Mouse (Mus musculus) left cerebral cortex, postnatal 25 days (tissue): ENCODE data around the gene Enah. TPM values are rescaled to one million over a fixed set of nuclear protein-coding genes. Genes with fewer than 3 reads are reported as not detected.

Experiments used
- DNase-seq, 2 experiments: peaks; one replicate each; pipeline ENCODE4 v3.0.0; 2022; ENCODE audit warnings: low spot score in 2 of 2, mixed read lengths in 1 of 2
- intact Hi-C: fragments of 180-260 bp; cut with DNase I; formaldehyde crosslinking; loops from one replicate; pipeline ENCODE4 v1.15.1; 2025
- total RNA-seq, 2 experiments: library from RNA; stranded (reverse); gene quantifications; 2 replicates each; pipeline ENCODE4 v1.2.3; 2021

Enah gene
- total RNA-seq, 2 experiments from 2014 or later, result 142 to 143 TPM

DNA sequence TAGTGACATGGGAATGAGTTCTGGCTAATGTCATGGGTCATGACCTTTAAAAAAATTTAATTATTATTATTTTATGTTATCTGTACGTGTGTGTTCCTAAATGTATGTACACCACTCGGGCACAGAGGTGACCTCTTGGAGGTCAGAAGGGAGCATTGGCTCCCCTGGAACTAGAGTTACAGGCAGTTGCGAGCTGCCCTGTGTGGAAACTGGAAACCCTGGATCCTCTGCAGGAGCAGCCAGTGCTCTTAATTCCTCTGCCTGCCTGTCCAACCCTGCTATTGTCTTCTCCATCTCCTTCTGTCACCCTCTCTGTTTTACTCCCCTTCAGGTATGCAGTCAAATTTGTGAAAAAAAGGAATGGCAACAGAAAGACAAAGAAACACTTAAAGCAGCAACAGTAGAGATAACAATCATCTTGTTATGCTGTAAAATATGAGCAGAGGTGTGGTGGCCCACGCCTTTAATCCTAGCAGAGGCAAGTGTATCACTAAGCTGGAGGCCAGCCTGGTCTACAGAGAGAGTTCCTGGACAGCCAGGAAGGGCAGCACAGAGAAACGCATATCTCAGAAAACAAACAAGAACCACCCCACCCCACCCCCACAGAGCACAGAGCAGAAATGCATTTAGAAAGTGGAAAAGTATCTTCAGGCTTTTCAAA, 10.3 kb upstream of the Enah start:
- intact Hi-C loops, result no loop called here
- DNase-seq, result no peak

DNA sequence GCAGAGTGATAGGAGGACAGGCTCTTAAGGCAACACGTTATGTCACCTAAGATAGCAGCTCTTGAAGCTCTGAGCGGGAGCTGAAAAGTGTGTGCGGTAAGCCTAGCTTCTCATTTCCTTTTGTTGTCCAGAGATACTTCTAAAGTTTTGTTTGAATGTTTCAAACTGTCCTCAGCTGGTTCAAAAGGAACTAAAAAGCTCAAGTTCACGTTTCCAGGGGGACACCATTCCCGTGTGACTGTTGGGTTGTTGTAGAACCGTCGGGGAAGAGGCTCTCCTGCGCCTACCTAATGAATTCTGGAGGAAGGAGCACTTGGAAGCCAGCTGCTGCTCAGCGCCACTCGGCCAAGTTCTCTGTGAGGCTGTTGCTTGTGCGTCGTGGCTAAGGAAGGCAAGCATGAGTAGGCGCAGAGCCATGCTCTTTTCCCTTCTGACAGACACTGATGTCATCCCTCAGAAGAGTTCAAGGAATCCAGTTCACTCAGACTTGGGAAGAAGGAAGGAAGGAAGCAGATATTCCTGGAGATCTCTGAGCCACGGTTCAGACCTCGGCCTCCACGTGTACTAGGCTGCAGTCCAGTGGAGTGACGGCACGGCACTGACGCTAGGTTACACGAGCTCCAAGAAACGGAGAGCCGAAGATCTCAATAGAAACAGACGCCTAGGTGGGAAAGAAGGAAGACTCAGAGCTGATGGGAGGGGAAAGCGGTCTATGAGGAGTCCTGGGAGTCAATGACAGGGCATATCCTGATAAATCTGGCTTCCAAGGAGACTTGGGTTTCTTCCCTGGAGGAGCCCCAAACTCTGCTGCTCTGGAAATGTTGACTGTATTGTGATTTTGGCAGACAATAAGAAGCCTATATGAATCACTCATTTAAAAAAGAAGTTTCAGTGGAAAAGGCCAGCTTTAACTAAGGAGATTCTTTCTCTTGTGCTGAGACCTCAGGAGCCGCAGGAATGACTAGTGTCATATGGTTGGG, 8.7 kb upstream of the Enah start:
- intact Hi-C loops, result no loop called here
- peak in 1 of 2 experiments; percentile 14 for DNase-seq

DNA sequence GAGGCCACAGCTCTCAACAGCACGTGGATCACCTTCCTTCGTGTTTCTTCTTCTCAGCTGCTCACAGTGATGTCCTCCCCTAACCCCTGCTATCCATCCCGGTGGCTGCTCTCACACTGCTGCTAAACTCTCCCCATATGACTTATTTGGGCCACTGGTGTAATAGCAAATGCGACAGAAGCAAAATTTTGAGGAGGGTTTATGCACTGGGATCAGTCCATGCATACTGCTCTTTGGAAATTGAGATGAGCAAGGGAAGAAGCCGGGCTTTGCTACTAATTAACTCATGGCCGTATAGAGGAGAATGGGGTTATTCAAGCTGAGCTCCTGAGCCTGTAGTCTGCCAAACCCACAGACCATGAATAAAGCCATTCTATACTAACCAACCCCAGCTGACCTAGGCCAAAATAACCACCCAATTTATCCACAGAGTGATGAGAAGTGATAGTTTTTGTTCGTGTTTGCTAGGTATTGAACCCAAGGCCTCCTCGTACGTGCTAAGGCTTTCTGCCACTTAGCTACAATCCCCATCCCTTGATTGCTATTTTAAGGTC, 7.7 kb upstream of the Enah start:
- intact Hi-C loops, result no loop called here

DNA sequence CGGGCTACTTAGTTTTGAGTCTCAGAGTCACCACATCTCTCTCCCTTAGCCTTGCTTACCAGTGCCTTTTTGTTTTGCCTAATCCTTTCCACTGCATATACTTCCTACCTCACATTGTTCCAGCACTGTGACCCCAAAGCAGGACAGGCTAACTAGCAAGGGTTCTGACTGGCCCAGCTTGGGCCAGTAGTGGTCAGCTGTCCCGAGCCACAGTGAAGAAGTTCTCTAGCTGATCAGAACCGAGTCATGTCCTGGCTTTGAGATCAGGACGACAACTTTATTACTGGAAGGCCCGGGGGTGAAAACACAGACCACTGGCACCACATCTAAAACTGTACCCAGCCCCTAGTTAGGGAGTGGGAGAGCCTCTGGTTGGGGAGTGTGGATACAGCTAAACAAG, 7.0 kb upstream of the Enah start:
- no peak for DNase-seq
- intact Hi-C loops, result no loop called here

More for the DNA sequence above, 7.7 kb upstream of the Enah start:
- no peak for DNase-seq

DNA sequence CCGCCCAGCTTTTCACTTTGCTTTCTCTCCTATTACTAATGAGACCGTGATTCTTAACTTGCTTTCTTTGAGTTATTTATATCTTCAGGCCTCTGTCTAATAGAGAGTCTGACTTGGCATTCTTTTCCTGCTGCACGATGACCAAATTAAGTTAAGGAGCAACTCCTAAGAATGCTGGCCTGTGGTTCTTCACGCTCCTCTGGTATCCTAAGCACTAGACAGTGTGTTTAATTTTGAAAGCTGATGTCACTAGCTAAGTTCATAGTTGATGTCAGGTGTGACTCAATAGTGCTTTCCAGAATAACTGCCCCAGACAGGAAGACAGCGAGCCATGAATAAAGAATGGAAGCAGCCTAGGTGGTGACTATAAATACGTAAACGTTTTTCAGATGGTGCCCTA, 6.3 kb upstream of the Enah start:
- intact Hi-C loops, result no loop called here
- DNase-seq, result no peak

DNA sequence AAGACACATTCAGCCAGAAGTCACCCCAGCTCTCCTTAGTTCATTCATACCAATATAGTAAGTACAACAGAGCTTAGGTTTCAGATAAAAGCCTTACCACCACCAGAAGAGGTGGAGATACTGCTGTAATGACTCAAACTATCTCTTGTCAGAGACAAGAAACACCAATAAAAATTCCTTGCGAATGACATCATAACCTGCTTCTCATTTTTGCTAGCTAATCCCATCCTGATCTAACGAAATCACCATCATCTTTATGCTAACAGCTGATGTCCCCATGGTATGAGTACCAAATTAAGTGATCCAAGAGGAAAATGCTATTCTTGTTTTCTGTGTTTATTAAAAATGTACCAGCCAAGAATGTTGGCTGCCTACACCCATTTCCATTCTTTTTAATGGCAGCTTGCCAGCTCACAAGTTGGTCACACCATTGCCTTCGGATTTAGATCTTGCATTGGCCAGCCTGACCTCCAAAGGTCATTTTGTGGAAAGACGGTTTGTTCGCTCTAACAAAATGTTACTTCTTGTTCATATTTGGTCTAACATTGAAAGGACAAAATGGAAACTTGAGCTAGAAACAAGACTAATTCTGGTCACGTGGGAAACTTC, 2.0 kb upstream of the Enah start:
- DNase-seq, result no peak
- intact Hi-C loops, result loop anchor here (5.0 kb wide), 1 partner anchor 66 kb away; no protein-coding TSS in a partner anchor

DNA sequence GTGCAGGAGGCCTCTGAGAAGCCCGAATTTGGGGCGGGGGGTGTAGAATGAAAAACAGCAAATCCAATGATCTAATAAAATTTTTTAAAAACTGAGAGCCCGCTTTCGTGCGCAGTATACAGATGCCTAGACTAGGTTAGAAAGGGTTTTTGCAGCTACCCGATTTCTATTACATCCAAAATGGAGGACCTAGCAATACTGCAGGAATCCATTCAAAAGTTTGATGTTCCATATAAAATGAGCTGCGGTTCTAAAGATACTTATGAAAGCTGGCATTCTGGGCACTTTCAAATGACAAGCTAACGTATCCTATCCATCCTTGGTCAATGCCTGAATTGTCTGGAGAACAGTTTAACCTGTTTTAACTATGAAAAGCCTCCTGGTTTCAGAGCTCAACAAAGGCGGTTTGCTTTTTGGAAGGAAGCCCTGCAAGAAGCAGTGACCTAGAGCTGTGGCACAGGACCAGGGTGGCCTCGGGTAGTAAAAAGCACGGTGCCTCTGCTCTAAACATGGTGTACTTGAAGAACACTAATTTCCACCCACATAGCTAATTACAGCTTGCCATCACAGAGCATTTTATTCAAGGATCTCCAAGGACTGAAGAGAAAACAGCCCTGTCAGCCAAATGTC, 1.2 kb upstream of the Enah start:
- intact Hi-C loops, result loop anchor here (1.0 to 5.0 kb wide), 2 partner anchors 66 to 93 kb away; no protein-coding TSS in a partner anchor
- DNase-seq, result peak; percentile 41 to 43

DNA sequence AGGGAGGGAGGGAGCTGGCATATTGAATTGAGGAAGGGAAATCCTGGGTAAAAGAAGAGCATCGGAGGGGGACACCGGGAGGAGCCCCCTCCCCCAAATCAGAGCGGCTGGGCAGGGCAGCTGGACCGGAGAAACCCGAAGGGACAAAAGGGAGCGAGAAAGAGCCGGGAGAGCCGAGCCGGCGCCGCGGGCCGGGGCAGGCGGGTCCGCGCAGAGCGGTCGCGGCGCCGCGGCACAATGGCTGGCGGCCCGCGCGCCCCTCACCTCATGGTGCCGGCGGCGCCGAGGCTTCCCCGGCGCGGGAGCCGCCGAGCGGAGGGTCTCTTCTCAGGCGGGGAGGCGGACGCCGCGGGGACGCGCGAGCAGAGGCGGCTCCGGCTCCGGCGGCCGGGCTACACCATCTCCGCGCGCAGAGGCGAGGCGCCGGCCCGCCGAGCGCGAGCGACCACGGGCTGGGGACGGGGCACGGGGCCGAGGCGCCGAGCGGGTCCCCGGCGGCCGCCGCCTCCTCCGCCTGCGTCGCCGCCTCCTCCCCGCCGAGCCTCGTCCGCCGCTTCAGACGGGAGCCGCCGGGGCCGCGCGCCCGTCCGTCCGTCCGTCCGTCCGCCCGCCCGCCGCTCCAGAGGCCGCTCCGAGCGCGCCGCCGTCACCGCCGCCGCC, 394 bp downstream of the Enah start:
- peak in 1 of 2 experiments; percentile 21 for DNase-seq
- intact Hi-C loops, result loop anchor here (5.0 kb wide), 2 partner anchors 97 to 127 kb away; no protein-coding TSS in a partner anchor

DNA sequence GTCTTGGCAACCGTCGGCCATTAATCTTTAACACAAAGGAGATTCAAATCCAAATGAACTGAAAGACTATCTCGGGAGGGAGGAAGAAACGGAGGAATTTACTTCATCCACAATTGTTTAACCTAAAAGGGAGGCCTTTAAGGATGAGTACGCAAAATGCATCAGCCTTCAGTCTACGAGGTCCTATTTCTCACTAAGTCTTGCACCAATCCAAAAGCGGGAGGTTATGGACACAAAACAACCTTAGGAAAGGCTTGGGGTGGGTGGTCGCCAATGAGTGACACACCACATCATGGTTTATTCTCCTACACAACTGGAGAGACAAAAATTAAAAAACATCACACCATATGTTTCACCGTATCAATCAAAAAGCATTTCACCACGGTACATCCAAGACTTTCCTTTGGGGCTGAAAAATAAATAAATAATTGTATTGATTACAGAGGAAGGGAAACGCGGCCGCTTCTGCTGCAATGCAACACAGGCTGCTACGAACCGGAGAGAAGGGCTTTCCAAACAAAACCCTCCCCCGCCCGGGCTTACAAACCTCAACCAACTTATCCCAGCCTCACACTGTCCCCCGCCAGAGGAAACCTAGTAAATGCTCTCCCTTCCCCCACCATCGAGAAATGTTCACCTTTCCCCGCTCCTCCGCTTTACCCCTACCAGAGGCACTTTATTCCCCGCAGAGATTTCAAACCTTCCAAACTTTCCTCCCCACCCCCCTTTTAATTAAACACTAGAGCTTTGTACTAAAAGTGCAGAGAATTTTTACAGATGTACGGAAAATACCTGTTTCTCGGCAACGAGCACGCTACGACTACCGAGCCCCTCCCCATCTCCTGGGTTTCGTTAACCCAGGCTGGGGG, 1.2 kb downstream of the Enah start:
- DNase-seq, result peak; percentile 36 to 53
- intact Hi-C loops, result loop anchor here (5.0 kb wide), 2 partner anchors 96 to 126 kb away; no protein-coding TSS in a partner anchor

DNA sequence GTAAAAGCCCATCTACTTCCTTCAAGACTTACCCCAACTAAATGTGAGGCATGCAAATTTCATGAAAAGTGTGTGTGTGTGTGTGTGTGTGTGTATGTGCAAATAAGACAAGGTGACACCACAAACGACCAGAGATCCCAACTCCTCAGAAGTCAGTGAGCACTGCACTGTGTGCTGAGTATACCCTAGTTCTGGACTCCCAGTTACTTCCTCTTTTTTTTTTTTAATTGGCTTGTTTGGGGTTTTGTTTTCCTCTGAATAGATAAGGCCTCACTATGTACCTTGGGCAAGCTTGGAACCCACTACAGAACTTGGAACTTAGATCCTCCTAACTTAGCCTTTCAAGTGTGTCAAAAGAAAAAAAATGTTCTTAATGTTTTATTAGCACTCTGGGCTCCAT, 14.0 kb downstream of the Enah start:
- no peak for DNase-seq
- intact Hi-C loops, result no loop called here

DNA sequence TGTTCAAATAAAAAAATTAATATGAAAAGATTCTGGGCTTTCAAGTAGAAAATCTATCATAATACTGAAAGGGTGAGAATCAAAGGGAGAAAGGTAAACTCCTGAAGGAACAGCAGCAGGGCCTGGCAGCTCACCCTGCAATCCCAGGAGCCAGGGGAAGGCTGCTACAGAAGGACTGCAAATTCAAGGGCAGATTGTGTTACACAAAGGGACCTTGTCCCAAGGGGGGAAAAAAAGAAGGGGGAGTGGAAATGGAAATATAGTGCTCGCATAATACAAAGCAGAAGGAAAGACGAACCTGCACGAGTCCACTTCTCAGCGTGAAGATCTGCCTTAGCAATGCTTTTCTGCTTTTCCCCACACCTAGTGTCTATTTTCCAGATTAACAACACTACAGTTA, 21.1 kb downstream of the Enah start:
- DNase-seq, result no peak
- intact Hi-C loops, result loop anchor here (10.0 kb wide), 1 partner anchor 74 kb away; no protein-coding TSS in a partner anchor

DNA sequence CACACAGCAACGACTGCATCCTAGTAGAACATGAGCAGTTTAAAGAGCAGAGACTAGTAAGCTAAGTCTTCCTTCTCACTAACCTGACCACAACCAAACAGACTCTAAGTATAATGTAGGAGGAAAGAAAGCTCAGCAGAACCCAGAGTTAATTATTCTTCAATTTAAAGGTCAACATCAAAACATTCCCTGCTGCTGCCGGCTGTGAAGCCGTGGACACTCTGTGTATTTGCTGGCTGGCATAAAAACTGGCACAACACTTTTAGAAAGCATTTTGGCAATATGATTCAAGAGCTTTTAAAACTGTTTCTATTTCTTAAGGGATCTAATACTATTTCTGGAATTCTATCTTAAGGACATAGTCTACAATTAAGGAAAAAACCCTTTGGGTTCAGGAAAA, 22.0 kb downstream of the Enah start:
- intact Hi-C loops, result loop anchor here (10.0 kb wide), 1 partner anchor 73 kb away; no protein-coding TSS in a partner anchor
- no peak for DNase-seq

DNA sequence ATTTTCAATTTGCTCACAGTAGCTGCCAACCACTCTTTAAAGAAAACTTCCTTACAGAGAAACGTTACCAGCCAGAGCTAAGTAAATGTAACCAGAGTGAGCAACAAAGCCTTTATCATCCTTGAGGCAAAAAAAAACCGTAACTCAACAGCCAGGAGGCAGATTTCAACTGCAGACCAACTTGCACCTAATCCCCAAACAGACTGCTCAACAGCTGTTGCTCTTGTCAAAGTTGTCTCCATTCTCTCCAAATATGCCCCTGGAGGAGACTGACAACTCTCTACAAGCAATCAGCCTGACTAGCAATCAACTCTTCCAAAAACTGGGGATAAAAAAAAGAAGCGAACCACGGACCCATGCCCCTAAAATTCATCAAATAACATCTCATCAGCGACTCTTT, 26.2 kb downstream of the Enah start:
- intact Hi-C loops, result loop anchor here (10.0 kb wide), 1 partner anchor 69 kb away; no protein-coding TSS in a partner anchor
- no peak for DNase-seq

DNA sequence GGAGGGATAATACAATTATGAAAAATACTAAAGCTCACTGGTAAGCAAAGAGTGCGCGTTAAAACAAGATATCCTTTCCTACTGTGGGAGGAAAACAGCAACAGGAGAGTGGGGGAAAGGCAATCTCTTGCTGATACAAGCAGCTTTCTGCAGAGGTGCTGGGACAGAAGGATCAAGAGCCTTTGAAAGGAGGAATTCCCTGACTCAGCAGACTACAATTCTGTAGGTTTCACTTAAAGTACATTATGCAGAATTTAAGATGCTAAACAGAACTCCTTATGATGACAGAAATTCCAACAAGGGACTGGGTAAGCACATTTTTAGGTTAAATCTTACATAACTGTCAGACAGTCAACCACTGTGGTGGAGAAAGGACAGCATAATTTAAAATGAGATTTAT, 31.4 kb downstream of the Enah start:
- DNase-seq, result peak in 1 of 2 experiments; percentile 36
- intact Hi-C loops, result no loop called here

DNA sequence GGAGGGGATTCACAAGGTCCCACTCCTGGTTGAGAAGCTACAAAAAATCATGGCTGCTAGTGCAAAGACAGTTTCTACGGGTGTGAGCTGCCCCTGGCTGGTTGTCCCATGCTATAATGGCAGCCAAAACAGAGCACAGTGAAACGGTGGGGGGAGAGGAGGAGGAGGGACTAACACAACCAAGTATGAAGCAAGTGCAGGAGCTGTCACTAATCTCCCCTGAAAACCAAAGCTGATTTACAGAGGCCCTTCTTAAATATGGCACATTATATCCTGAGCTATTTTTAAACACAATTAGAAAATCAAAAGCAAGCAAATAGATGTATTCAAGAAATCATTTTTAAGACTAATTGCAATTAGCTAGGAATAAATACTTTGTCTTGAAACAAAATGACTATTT, 32.6 kb downstream of the Enah start:
- intact Hi-C loops, result no loop called here
- DNase-seq, result no peak

DNA sequence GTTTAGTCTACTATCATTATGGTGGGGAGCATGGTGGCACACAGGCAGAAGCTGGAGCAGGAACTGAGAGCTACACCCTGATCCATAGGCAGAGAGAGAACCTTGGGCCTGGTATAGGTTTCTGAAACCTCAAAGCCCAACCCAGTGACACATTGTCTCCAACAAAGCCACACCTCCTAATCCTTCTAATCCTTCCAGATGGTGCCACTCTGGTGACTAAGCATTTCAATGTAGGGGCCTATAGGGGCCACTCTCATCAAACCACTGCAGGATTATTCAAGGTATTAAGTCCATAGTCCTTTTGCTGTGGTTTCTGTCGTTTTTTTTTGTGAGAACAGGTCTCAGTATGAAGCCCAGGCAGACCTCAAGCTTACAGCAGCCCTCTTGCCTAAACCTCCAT, 33.9 kb downstream of the Enah start:
- no peak for DNase-seq
- intact Hi-C loops, result no loop called here

DNA sequence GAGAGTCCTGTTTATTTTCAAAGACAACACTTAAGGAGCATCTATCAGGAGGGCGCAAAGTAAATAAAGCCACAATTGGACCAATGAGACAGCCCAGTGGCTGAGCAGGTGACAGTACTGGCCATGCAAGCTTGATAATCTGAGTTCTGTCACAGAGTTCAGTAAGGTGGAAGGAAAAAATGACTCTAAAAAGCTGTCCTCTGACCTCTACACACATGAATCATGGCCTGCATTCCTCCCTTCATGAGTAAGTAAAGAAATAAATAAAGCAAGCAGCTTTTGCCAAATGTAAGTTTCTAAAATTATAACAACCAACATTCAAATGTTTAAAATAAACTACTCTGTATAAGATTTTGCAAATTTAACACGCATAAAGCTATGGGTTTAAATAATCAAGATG, 35.0 kb downstream of the Enah start:
- intact Hi-C loops, result no loop called here
- no peak for DNase-seq
